Mouse (Mus musculus) kidney, embryonic 15.5 days (tissue): ENCODE measurements around the gene Dach1. TPM values are rescaled to one million over a fixed set of nuclear protein-coding genes. Genes with fewer than 3 reads are reported as not detected.

Source experiments
- ATAC-seq: fragments of 200-750 bp; cut with Nextera tagmentation; replicated peaks from 2 replicates; pipeline ENCODE4 v1.8.0; 2017; ENCODE audit warnings: moderate TSS enrichment; ENCODE audit not compliant: low FRiP score
- H3K27ac ChIP-seq: fragments of 300-500 bp; sonication (generic); 2 replicates; pipeline ENCODE4 v1.5.1; 2015; ENCODE audit warnings: mild to moderate bottlenecking, inconsistent platforms
- H3K27me3 ChIP-seq: fragments of 300-500 bp; sonication (generic); 2 replicates; pipeline ENCODE4 v1.6.1; 2015; ENCODE audit warnings: inconsistent platforms
- H3K36me3 ChIP-seq: fragments of 300-500 bp; sonication (generic); 2 replicates; pipeline ENCODE4 v1.6.1; 2015; ENCODE audit warnings: inconsistent platforms
- H3K4me1 ChIP-seq: fragments of 300-500 bp; sonication (generic); 2 replicates; pipeline ENCODE4 v1.6.1; 2015; ENCODE audit warnings: inconsistent platforms
- H3K4me2 ChIP-seq: fragments of 300-500 bp; sonication (generic); 2 replicates; pipeline ENCODE4 v1.6.1; 2015; ENCODE audit warnings: moderate library complexity, mild to moderate bottlenecking, inconsistent platforms
- H3K4me3 ChIP-seq: fragments of 300-500 bp; sonication (generic); replicated peaks from 2 replicates; pipeline ENCODE4 v1.5.1; 2015; ENCODE audit warnings: mild to moderate bottlenecking, inconsistent platforms
- H3K9ac ChIP-seq: fragments of 300-500 bp; sonication (generic); 2 replicates; pipeline ENCODE4 v1.6.1; 2015; ENCODE audit warnings: mild to moderate bottlenecking, inconsistent platforms
- H3K9me3 ChIP-seq: fragments of 300-500 bp; sonication (generic); replicated peaks from 2 replicates; pipeline ENCODE4 v1.6.1; 2016; ENCODE audit warnings: inconsistent platforms
- WGBS: fragments of 180-500 bp; shearing (Covaris S2); methylation state at CpG from one replicate; pipeline ENCODE4 v1.1.7; 2015; ENCODE audit warnings: mixed read lengths; 5-methylcytosine and 5-hydroxymethylcytosine counted together
- polyA plus RNA-seq: library from polyadenylated mRNA; unstranded; fragments of >200 nt; fragmentation: Nextera tagmentation; extraction: Ambion mirVana; gene quantifications from 2 replicates; pipeline ENCODE4 v1.2.1, GENCODE M21; 2015

The Dach1 gene
- polyA plus RNA-seq, 1 experiment from 2014 or later: 18.9 TPM

DNA sequence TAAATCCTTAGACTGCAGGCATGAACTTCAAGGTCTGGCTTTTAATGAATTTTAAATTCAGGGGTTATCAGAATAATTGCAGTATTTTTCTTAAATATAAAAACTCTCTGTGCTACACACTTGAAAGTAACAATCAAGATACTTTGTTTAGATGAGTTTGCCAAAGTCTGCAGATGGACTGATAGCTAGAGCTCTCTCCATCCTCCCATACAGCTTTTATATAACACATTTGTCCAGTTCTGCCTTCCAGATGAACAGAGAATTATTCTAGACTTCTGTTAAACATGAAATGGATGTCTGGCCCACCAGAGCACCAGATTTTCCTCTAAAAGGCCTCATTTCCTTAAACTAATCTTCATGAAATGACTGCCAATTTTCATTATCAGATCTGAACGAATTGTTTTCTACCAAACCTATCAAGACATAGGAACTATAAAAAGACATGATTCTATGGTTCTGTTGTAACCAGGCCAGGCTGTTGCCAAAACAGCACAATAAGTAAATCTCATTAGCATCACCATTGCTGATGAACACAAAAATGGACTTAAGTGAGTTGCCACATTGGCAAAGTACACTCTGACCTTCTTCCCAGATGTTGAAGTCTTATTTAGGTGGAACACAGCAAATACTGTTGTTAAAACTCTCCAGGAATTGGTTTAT, 167.4 kb downstream of the Dach1 start:
- Histone ChIP-seq H3K36me3 (no peaks in the 10 kb centered on the region), H3K9me3 (no peaks in the 10 kb centered on the region), H3K4me2 (no peak overlapping the region), H3K9ac (no peak overlapping the region), H3K4me3 (no peak overlapping the region), H3K27ac (no peak overlapping the region), H3K27me3 (no peaks in the 10 kb centered on the region), H3K4me1 (peaks cover 3% of the 10 kb centered on the region; the same call in 1 of the 2 replicates)
- WGBS: 79% methylated on average over 1 of the region's 1 CpGs
- ATAC-seq: no peak

DNA sequence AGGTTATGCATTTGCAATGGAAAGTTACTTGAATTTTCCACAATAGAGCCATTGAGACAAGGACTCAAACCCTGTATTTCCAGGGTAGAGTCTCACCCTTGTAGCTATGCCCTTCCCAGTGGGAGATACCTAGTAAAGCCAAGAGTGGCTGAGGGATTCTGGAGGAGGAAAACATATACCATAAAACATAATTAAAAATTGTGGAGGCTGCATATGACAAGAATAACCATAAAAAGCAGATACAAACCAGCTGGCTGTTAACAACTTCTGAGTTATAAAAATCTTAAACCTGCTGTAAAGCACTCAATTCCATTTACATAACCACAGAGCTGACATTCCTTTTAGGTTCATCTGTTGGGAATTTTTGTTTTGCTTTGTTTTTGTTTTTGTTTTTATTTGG, 171.0 kb downstream of the Dach1 start:
- 0 out of 2 replicates have a peak, but pooled peaks have one; percentile 56 for ATAC-seq
- Histone ChIP-seq H3K9me3 (no peaks in the 10 kb centered on the region), H3K4me1 (peaks cover 3% of the 10 kb centered on the region; the same call in 1 of the 2 replicates), H3K27me3 (no peaks in the 10 kb centered on the region), H3K27ac (peak overlapping the region; percentile 24; the same call in 1 of the 2 replicates), H3K4me3 (no peak overlapping the region), H3K4me2 (no peak overlapping the region), H3K36me3 (no peaks in the 10 kb centered on the region), H3K9ac (no peak overlapping the region)

DNA sequence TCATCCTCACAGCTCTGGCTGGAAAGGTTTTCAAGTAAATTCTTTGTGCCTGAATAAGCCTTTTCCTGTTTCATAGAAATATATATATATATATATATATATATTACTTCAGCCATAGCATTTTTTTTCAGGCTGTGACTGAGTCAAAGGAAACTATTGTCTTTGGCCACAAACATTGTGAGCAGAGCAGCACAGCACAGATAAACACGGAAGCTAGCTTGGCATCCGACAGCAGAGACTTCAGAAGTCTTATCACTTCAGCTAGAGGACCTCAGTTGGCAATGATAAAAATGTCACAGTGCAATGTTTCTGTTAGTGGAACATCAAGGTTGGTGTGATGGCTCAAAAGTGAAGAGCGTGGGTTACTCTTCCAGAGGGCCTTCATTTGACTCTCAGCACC, 186.3 kb downstream of the Dach1 start:
- Histone ChIP-seq H3K4me2 (no peak overlapping the region), H3K4me3 (no peak overlapping the region), H3K4me1 (peaks cover 35% of the 10 kb centered on the region), H3K27ac (peak overlapping the region; percentile 89), H3K27me3 (no peaks in the 10 kb centered on the region), H3K9me3 (no peaks in the 10 kb centered on the region), H3K36me3 (no peaks in the 10 kb centered on the region), H3K9ac (no peak overlapping the region)
- 32% methylated on average over 3 of the region's 3 CpGs for WGBS
- ATAC-seq: no peak

GRCm38 (mm10) chr14:97982676-97983075, 186.9 kb downstream of the Dach1 start:
- no peaks in the 10 kb centered on the region for H3K27me3 ChIP-seq
- no peak overlapping the region for H3K4me3 ChIP-seq
- H3K36me3 ChIP-seq: no peaks in the 10 kb centered on the region
- H3K9ac ChIP-seq: no peak overlapping the region
- 20% methylated on average over 6 of the region's 6 CpGs for WGBS
- peaks cover 35% of the 10 kb centered on the region for H3K4me1 ChIP-seq
- H3K4me2 ChIP-seq: no peak overlapping the region
- peak; percentile 73 for ATAC-seq
- no peaks in the 10 kb centered on the region for H3K9me3 ChIP-seq
- H3K27ac ChIP-seq: peak overlapping the region; percentile 89

- Histone ChIP-seq H3K4me2 (no peak overlapping the region), H3K27me3 (no peaks in the 10 kb centered on the region), H3K27ac (peak overlapping the region; percentile 89), H3K9ac (no peak overlapping the region), H3K9me3 (no peaks in the 10 kb centered on the region), H3K4me3 (no peak overlapping the region), H3K36me3 (no peaks in the 10 kb centered on the region), H3K4me1 (peaks cover 37% of the 10 kb centered on the region)
- 12% methylated on average over 4 of the region's 4 CpGs for WGBS
- ATAC-seq: peak; percentile 29; the same call in 1 of the 2 replicates
These were observed 188.7 kb downstream of the Dach1 start for GRCm38 (mm10) chr14:97980879-97981278.

DNA sequence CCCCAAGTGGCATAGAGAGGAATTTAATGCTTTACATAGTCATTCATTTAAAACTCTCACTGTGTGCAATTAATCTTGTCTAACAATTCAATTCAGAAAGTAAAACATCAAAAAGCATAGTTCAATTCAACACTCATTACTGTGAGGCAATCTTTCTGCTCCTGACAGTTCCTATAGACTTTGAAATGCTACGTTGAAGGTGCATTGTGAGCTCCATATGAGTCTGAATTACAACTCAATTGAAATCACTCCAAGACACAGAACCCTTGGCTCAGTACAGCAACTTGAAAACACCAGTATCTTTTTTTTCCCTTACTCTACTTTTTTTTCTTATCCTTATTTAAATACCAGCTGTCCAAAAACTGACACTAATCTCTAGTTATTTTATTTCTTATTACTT, 193.5 kb downstream of the Dach1 start:
- 23% methylated on average over 1 of the region's 1 CpGs for WGBS
- Histone ChIP-seq H3K27me3 (no peaks in the 10 kb centered on the region), H3K4me2 (no peak overlapping the region), H3K9me3 (no peaks in the 10 kb centered on the region), H3K9ac (no peak overlapping the region), H3K4me3 (no peak overlapping the region), H3K27ac (no peak overlapping the region), H3K36me3 (no peaks in the 10 kb centered on the region), H3K4me1 (peaks cover 11% of the 10 kb centered on the region; the same call in 1 of the 2 replicates)
- no peak for ATAC-seq

DNA sequence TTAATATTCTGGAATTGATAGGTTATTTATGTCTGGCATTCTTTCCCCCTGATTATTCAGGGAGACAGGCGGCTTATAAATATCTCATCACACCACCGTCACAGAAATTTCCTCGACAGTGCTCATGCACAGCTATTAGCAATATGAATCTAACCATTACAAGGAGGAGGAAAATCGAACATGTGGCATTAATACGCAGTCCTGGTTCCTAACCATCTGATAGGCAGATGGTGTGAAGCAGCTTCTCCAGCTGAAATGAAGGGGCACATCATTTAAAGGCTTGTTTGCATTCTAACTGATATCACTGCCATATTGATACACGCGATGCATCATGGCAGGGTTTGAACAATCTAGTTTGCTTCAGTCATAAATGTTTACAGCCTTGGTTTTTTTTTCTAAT, 194.1 kb downstream of the Dach1 start:
- no peak overlapping the region for H3K27ac ChIP-seq
- no peaks in the 10 kb centered on the region for H3K36me3 ChIP-seq
- 85% methylated on average over 7 of the region's 7 CpGs for WGBS
- H3K27me3 ChIP-seq: no peaks in the 10 kb centered on the region
- no peak overlapping the region for H3K4me2 ChIP-seq
- ATAC-seq: no peak
- peaks cover 6% of the 10 kb centered on the region; the same call in 1 of the 2 replicates for H3K4me1 ChIP-seq
- no peak overlapping the region for H3K4me3 ChIP-seq
- H3K9ac ChIP-seq: no peak overlapping the region
- H3K9me3 ChIP-seq: no peaks in the 10 kb centered on the region

DNA sequence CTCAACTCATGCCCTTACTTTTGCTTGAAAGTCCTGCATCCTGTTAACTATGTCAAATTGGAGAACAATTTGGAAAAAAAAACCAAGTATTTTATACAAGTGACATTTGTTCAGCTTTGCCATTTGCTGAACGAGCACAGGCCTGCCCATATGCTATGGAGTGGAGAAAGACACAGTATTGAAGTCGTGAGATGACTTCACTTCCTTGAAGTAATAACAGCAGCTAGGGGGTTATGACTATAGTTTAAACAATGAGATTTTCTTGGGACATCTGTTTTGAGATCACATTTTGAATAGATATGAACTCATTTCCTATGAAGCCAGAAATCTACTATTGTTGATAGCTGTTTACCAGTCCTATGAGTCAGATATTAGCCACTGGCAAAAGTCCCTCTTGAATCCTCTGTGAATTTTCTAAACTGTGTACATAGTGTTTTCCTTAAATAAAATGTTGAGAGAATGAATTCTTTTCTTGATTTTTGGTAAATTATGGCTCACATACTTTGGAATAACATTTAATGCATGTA, 205.0 kb downstream of the Dach1 start:
- Histone ChIP-seq H3K4me3 (no peak overlapping the region), H3K36me3 (no peaks in the 10 kb centered on the region), H3K4me1 (no peaks in the 10 kb centered on the region), H3K9ac (no peak overlapping the region), H3K4me2 (no peak overlapping the region), H3K27me3 (no peaks in the 10 kb centered on the region), H3K9me3 (no peaks in the 10 kb centered on the region), H3K27ac (no peak overlapping the region)
- ATAC-seq: no peak
- 65% methylated on average over 2 of the region's 2 CpGs for WGBS

DNA sequence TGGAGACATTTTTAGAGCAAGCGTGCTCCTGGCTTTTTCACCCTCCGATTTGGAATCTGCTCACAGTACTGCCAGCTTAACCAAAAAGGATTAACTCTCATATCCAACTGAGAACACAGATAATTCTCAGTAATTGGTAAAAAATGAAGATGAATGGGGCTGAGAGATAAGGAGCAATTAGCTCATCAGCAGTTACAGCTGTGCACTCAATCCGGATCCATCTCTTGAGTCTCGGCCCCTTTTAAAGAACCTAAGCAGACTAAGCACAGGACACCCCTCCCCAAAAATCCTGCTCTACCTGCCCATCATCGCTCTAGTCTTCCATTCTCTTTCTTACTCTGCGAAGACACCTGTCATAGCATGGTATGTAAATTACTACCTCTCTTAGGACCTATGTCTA, 205.9 kb downstream of the Dach1 start:
- H3K9ac ChIP-seq: no peak overlapping the region
- 92% methylated on average over 6 of the region's 6 CpGs for WGBS
- H3K4me2 ChIP-seq: no peak overlapping the region
- no peak for ATAC-seq
- no peaks in the 10 kb centered on the region for H3K36me3 ChIP-seq
- H3K4me3 ChIP-seq: no peak overlapping the region
- no peaks in the 10 kb centered on the region for H3K4me1 ChIP-seq
- no peak overlapping the region for H3K27ac ChIP-seq
- H3K9me3 ChIP-seq: no peaks in the 10 kb centered on the region
- no peaks in the 10 kb centered on the region for H3K27me3 ChIP-seq

- no peak overlapping the region for H3K27ac ChIP-seq
- no peaks in the 10 kb centered on the region for H3K27me3 ChIP-seq
- H3K4me3 ChIP-seq: no peak overlapping the region
- no peaks in the 10 kb centered on the region for H3K4me1 ChIP-seq
- no peak for ATAC-seq
- 66% methylated on average over 1 of the region's 1 CpGs for WGBS
- no peaks in the 10 kb centered on the region for H3K9me3 ChIP-seq
- H3K36me3 ChIP-seq: no peaks in the 10 kb centered on the region
- no peak overlapping the region for H3K4me2 ChIP-seq
- no peak overlapping the region for H3K9ac ChIP-seq
These were observed 213.2 kb downstream of the Dach1 start for GRCm38 (mm10) chr14:97956356-97956755.

GRCm38 (mm10) chr14:97945471-97945870, 224.1 kb downstream of the Dach1 start:
- Histone ChIP-seq H3K4me3 (no peak overlapping the region), H3K9ac (no peak overlapping the region), H3K4me2 (no peak overlapping the region), H3K4me1 (no peaks in the 10 kb centered on the region), H3K36me3 (no peaks in the 10 kb centered on the region), H3K9me3 (no peaks in the 10 kb centered on the region), H3K27me3 (no peaks in the 10 kb centered on the region), H3K27ac (no peak overlapping the region)
- 59% methylated on average over 2 of the region's 2 CpGs for WGBS
- ATAC-seq: no peak

DNA sequence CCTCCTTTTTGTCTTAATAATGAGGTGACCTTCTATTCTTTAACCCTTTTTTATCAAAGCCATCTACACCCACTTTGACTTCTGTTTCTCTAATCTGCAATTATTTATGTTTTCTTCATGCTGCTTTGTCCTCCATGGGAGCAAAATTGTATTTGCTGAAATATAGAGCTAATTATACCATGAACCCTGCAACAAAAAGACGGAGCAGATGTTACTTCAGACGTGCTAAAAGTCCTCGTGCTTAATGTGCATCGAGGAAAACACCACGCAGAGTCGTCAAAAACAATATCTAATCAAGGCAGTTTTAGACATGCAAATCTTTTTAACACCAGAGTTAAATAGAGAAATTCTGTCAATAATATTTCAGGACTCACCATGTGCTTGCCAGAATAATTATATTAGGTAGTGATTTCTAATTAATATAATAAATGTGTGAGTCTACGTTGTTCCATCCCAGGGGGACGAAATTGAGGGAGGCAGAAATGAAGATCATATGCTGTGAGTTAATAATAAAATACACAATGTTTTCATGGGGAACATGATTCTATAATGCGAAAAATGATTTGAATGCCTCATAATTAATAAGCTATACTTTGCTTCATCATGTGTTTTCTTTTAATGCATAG, 224.8 kb downstream of the Dach1 start:
- WGBS: 71% methylated on average over 9 of the region's 9 CpGs
- H3K4me2 ChIP-seq: no peak overlapping the region
- no peaks in the 10 kb centered on the region for H3K9me3 ChIP-seq
- no peaks in the 10 kb centered on the region for H3K36me3 ChIP-seq
- no peak overlapping the region for H3K27ac ChIP-seq
- H3K4me3 ChIP-seq: no peak overlapping the region
- no peaks in the 10 kb centered on the region for H3K4me1 ChIP-seq
- no peak for ATAC-seq
- H3K9ac ChIP-seq: no peak overlapping the region
- no peaks in the 10 kb centered on the region for H3K27me3 ChIP-seq
